Mouse (Mus musculus) MEL (cell line): ENCODE results near the gene Ahsa1.

ENCODE experiments used
- CTCF ChIP-seq, 3 experiments: IDR thresholded peaks in 2 of 3; conservative IDR thresholded peaks in 1 of 3; 2 replicates each; pipeline ENCODE4 v1.5.1; 2011 to 2012; ENCODE audit warnings: low read length in 3 of 3, low read depth in 2 of 3, mild to moderate bottlenecking in 2 of 3, improper control_type of control experiment in 1 of 3, inconsistent platforms in 1 of 3, mixed read lengths in 1 of 3, moderate library complexity in 1 of 3; ENCODE audit not compliant: control insufficient read depth in 1 of 3, insufficient read depth in 1 of 3, poor library complexity in 1 of 3, severe bottlenecking in 1 of 3
- EP300 ChIP-seq, 2 experiments: IDR thresholded peaks; 2 replicates each; pipeline ENCODE4 v1.6.1; 2011; ENCODE audit warnings: improper control_type of control experiment in 2 of 2, low read length in 2 of 2, low read depth in 1 of 2, mild to moderate bottlenecking in 1 of 2
- POLR2A ChIP-seq, 2 experiments: IDR thresholded peaks; 2 replicates each; pipeline ENCODE4 v1.6.1; 2011 to 2012; ENCODE audit warnings: low read length in 2 of 2, mild to moderate bottlenecking in 2 of 2, control low read depth in 1 of 2, improper control_type of control experiment in 1 of 2, low read depth in 1 of 2, moderate library complexity in 1 of 2; ENCODE audit not compliant: control insufficient read depth in 1 of 2, insufficient read depth in 1 of 2, poor library complexity in 1 of 2
- TBP ChIP-seq: IDR thresholded peaks from 2 replicates; pipeline ENCODE4 v1.8.0; 2011; ENCODE audit warnings: low read depth, low read length, improper control_type of control experiment
- ZC3H11A ChIP-seq: IDR thresholded peaks from 2 replicates; pipeline ENCODE4 v1.6.1; 2012; ENCODE audit warnings: low read depth, mild to moderate bottlenecking, inconsistent platforms, low read length, improper control_type of control experiment

DNA sequence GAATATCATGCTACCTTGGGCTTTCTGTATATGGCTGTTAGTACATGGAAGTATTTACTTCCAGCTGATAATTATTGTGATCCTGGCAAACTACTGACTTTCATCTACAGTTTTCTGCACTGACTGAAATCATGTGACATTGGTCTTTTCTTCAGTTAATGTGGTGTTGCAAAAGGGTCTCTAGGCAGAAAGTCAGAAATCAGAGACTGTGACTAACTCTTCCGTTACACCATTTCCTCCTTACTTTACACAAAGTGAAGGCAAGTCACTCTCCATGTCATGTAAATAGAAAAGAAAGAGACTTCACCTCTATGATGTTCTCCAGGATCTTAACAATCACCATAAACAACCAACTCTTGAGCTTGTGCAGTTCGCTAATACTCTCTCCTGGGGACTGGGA lies 36.6 kb upstream of the Ahsa1 start:
- TF ChIP-seq POLR2A (IDR thresholded peaks at IDR 0.05; ENCODE audit: control insufficient read depth in 1 of 2, insufficient read depth in 1 of 2, low read depth in 1 of 2, low read length in 2 of 2, poor library complexity in 1 of 2) (no peak), TBP (no peak), CTCF (IDR thresholded peaks at IDR 0.05 in 2 of 3, conservative IDR thresholded peaks at IDR 0.05 in 1 of 3; ENCODE audit: control insufficient read depth in 1 of 3, insufficient read depth in 1 of 3, low read depth in 2 of 3, low read length in 3 of 3, poor library complexity in 1 of 3, severe bottlenecking in 1 of 3) (no peak), ZC3H11A (no peak), EP300 (IDR thresholded peaks at IDR 0.05; ENCODE audit: low read depth in 1 of 2, low read length in 2 of 2) (no peak)
